ENCODE assay signal across 17 mouse cellular contexts in genomic region chrX:51514831-51515230, GRCm38 (mm10).
DNase-seq lines count a peak whose midpoint lies in the region; ATAC-seq and TF ChIP-seq lines count a peak whose summit lies in the region.
"Had no signal": no experiment of that assay in that cellular context is flagged by ENCODE, and none has a peak within 500 bp of the region (broad histone marks: within the 10 kb centered on the region; RNA-seq: fewer than 3 reads in every experiment).

No protein-coding gene starts in this region.

- no peak for TF ChIP-seq CTCF in lung, embryonic 14.5 days (IDR thresholded peaks at IDR 0.05; ENCODE audit: low read depth)

- no peak overlapping the region for H3K27ac ChIP-seq in lung, embryonic 14.5 days (ENCODE audit: low read depth)
- peak overlapping the region; percentile 32 for H3K27ac ChIP-seq in embryonic facial prominence, embryonic 10.5 days (replicated peaks)
- no peak overlapping the region for H3K27ac ChIP-seq in neural tube, embryonic 11.5 days (ENCODE audit: low read depth, low read length)
- H3K27ac ChIP-seq: embryonic facial prominence, embryonic 15.5 days; forebrain, embryonic 12.5 days; heart, adult 2 months; liver, embryonic 15.5 days had no signal

- intact Hi-C loops in heart, postnatal 36 days (cut with DNase I), result no loop called here

- no peaks in the 10 kb centered on the region for H3K36me3 ChIP-seq in lung, embryonic 14.5 days (ENCODE audit: insufficient read depth)
- no peaks in the 10 kb centered on the region for H3K36me3 ChIP-seq in embryonic facial prominence, embryonic 10.5 days (replicated peaks)
- no peaks in the 10 kb centered on the region for H3K36me3 ChIP-seq in neural tube, embryonic 11.5 days (ENCODE audit: control insufficient read depth, insufficient read depth, low read length)
- H3K36me3 ChIP-seq: embryonic facial prominence, embryonic 15.5 days; forebrain, embryonic 12.5 days; liver, embryonic 15.5 days had no signal

- no peak overlapping the region for H3K9ac ChIP-seq in lung, embryonic 14.5 days
- no peak overlapping the region for H3K9ac ChIP-seq in neural tube, embryonic 11.5 days (ENCODE audit: low read length)
- H3K9ac ChIP-seq: embryonic facial prominence, embryonic 15.5 days; forebrain, embryonic 12.5 days; liver, embryonic 15.5 days had no signal

- no peaks in the 10 kb centered on the region for H3K4me1 ChIP-seq in lung, embryonic 14.5 days (ENCODE audit: insufficient read depth)
- peaks cover 15% of the 10 kb centered on the region for H3K4me1 ChIP-seq in embryonic facial prominence, embryonic 10.5 days
- H3K4me1 ChIP-seq in neural tube, embryonic 11.5 days (ENCODE audit: control insufficient read depth, insufficient read depth, low read length), result no peaks in the 10 kb centered on the region
- H3K4me1 ChIP-seq: embryonic facial prominence, embryonic 15.5 days; forebrain, embryonic 12.5 days; liver, embryonic 15.5 days had no signal

- 39% methylated on average over 1 of the region's 1 CpGs for WGBS in lung, embryonic 14.5 days
- WGBS in embryonic facial prominence, embryonic 10.5 days, result 10% methylated on average over 1 of the region's 1 CpGs
- 35% methylated on average over 1 of the region's 1 CpGs for WGBS in neural tube, embryonic 11.5 days

- H3K9me3 ChIP-seq in lung, embryonic 14.5 days (ENCODE audit: low read depth, low read length), result no peaks in the 10 kb centered on the region
- no peaks in the 10 kb centered on the region for H3K9me3 ChIP-seq in embryonic facial prominence, embryonic 10.5 days
- H3K9me3 ChIP-seq in neural tube, embryonic 11.5 days (ENCODE audit: control insufficient read depth, low read length), result no peaks in the 10 kb centered on the region
- H3K9me3 ChIP-seq: embryonic facial prominence, embryonic 15.5 days; forebrain, embryonic 12.5 days; liver, embryonic 15.5 days had no signal

- H3K27me3 ChIP-seq in lung, embryonic 14.5 days (ENCODE audit: insufficient read depth, low read length), result no peaks in the 10 kb centered on the region
- peaks cover 18% of the 10 kb centered on the region for H3K27me3 ChIP-seq in embryonic facial prominence, embryonic 10.5 days (replicated peaks; ENCODE audit: low read depth, poor library complexity, severe bottlenecking)
- no peaks in the 10 kb centered on the region for H3K27me3 ChIP-seq in neural tube, embryonic 11.5 days (ENCODE audit: control insufficient read depth, insufficient read depth, low read length)
- H3K27me3 ChIP-seq: CH12.LX; forebrain, embryonic 12.5 days; liver, embryonic 15.5 days had no signal

- H3K4me3 ChIP-seq in lung, embryonic 14.5 days (ENCODE audit: low read depth, low read length), result no peak overlapping the region
- H3K4me3 ChIP-seq in embryonic facial prominence, embryonic 10.5 days, result no peak overlapping the region
- no peak overlapping the region for H3K4me3 ChIP-seq in neural tube, embryonic 11.5 days (ENCODE audit: low read depth, low read length)
- H3K4me3 ChIP-seq: embryonic facial prominence, embryonic 15.5 days; forebrain, embryonic 12.5 days; heart, adult 2 months; liver, embryonic 15.5 days had no signal

- ATAC-seq in lung, embryonic 14.5 days (ENCODE audit: insufficient read depth), result no peak
- ATAC-seq in neural tube, embryonic 11.5 days (ENCODE audit: insufficient read depth, low FRiP score, low TSS enrichment), result no peak
- no peak for ATAC-seq in megakaryocyte, adult 5-6 weeks (ENCODE audit: poor library complexity, severe bottlenecking)
- ATAC-seq: activated CD4-positive, CD25-positive, alpha-beta regulatory T cell, adult 4 months had no signal

- peak; percentile 3 to 11 for DNase-seq in heart, adult 18-20 months
- DNase-seq in heart, postnatal 36 days, result no peak
- DNase-seq in lung, embryonic 14.5 days, result peak; percentile 8
- DNase-seq in lung, postnatal 4 days, result no peak
- peak; percentile 48 for DNase-seq in embryonic facial prominence, embryonic 10.5 days (ENCODE audit: low spot score)
- DNase-seq in neural tube, embryonic 11.5 days (ENCODE audit: low spot score), result peak; percentile 12
- DNase-seq in cerebellum, adult 11 months, result no peak
- DNase-seq: cerebellum, postnatal 14 days; heart, adult 2 months; lung, postnatal 14 days; midbrain, embryonic 14.5 days had no signal

- no peak overlapping the region for H3K4me2 ChIP-seq in lung, embryonic 14.5 days
- no peak overlapping the region for H3K4me2 ChIP-seq in neural tube, embryonic 11.5 days (ENCODE audit: low read depth)
- H3K4me2 ChIP-seq: embryonic facial prominence, embryonic 15.5 days; forebrain, embryonic 12.5 days; liver, embryonic 15.5 days had no signal

Comparison
In these comparisons a context has a peak if more than half of its experiments do, and no peak if none do; other contexts are left out.
1. DNase-seq: peak in heart, adult 18-20 months (2 of 2), lung, embryonic 14.5 days (single experiment), embryonic facial prominence, embryonic 10.5 days (single experiment) and neural tube, embryonic 11.5 days (single experiment); none in heart, postnatal 36 days (0 of 2), lung, postnatal 4 days (0 of 2) and cerebellum, adult 11 months (single experiment).